Mouse (Mus musculus) C2C12 (cell line): ENCODE results near the gene Ccnb2.

Experiments
- CEBPB ChIP-seq: IDR thresholded peaks from one replicate; pipeline ENCODE4 v1.6.1; 2011; ENCODE audit warnings: low read depth, mild to moderate bottlenecking, control low read depth, moderate library complexity
- CTCF ChIP-seq: IDR thresholded peaks from one replicate; pipeline ENCODE4 v1.5.1; 2011; ENCODE audit not compliant: control insufficient read depth, insufficient read depth, insufficient read length
- FOSL1 ChIP-seq: IDR thresholded peaks from one replicate; pipeline ENCODE4 v1.8.0; 2011; ENCODE audit warnings: mild to moderate bottlenecking, low read length; ENCODE audit not compliant: poor library complexity, insufficient read depth, severe bottlenecking
- MAX ChIP-seq: IDR thresholded peaks from one replicate; pipeline ENCODE4 v1.6.1; 2011; ENCODE audit warnings: mild to moderate bottlenecking, control low read depth
- USF1 ChIP-seq: IDR thresholded peaks from one replicate; pipeline ENCODE4 v1.6.1; 2011; ENCODE audit warnings: low read depth, mild to moderate bottlenecking, control low read depth, moderate library complexity

GRCm38 (mm10) chr9:70449072-70449471, 27.7 kb upstream of the Ccnb2 start:
- TF ChIP-seq CTCF (no peak), USF1 (no peak), FOSL1 (no peak), CEBPB (no peak), MAX (no peak)
